Mouse (Mus musculus) hindbrain, embryonic 16.5 days (tissue): Measurements from ENCODE around the gene Atp1b4. TPM values are rescaled to one million over a fixed set of nuclear protein-coding genes. Genes with fewer than 3 reads are reported as not detected.
"Not testable (repeated sequence)": the region's sequence is repeated elsewhere in the genome, so short reads cannot be mapped to it uniquely, and the experiment has no call there.

ENCODE experiments used
- ATAC-seq: fragments of 200-750 bp; cut with Nextera tagmentation; 2 replicates; pipeline ENCODE4 v1.8.0; 2017; ENCODE audit warnings: moderate TSS enrichment, moderate library complexity
- H3K27ac ChIP-seq: fragments of 300-500 bp; sonication (generic); 2 replicates; pipeline ENCODE4 v1.5.1; 2014; ENCODE audit warnings: low read depth, mild to moderate bottlenecking, control low read depth, low read length, moderate library complexity
- H3K27me3 ChIP-seq: fragments of 300-500 bp; sonication (generic); replicated peaks from 2 replicates; pipeline ENCODE4 v1.6.1; 2014; ENCODE audit warnings: low read length; ENCODE audit not compliant: control insufficient read depth, insufficient read depth
- H3K36me3 ChIP-seq: fragments of 300-500 bp; sonication (generic); 2 replicates; pipeline ENCODE4 v1.6.1; 2014; ENCODE audit warnings: mild to moderate bottlenecking, low read length, moderate library complexity, mixed read lengths; ENCODE audit not compliant: control insufficient read depth, insufficient read depth
- H3K4me1 ChIP-seq: fragments of 300-500 bp; sonication (generic); 2 replicates; pipeline ENCODE4 v1.6.1; 2014; ENCODE audit warnings: low read depth, low read length; ENCODE audit not compliant: control insufficient read depth, insufficient read depth
- H3K4me2 ChIP-seq: fragments of 300-500 bp; sonication (generic); 2 replicates; pipeline ENCODE4 v1.6.1; 2014; ENCODE audit warnings: mild to moderate bottlenecking, low read length, control low read depth, moderate library complexity
- H3K4me3 ChIP-seq: fragments of 300-500 bp; sonication (generic); 2 replicates; pipeline ENCODE4 v1.5.1; 2014; ENCODE audit warnings: mild to moderate bottlenecking, low read length, control low read depth, moderate library complexity
- H3K9ac ChIP-seq: fragments of 300-500 bp; sonication (generic); 2 replicates; pipeline ENCODE4 v1.6.1; 2014; ENCODE audit warnings: low read depth, mild to moderate bottlenecking, control low read depth, low read length, moderate library complexity
- H3K9me3 ChIP-seq: fragments of 300-500 bp; sonication (generic); 2 replicates; pipeline ENCODE4 v1.6.1; 2014; ENCODE audit warnings: mild to moderate bottlenecking, low read length, moderate library complexity; ENCODE audit not compliant: control insufficient read depth
- WGBS: fragments of 180-500 bp; shearing (Covaris S2); extraction: QIAGEN DNeasy Blood & Tissue Kit; methylation state at CpG from one replicate; pipeline ENCODE4 v1.1.7; 2014; 5-methylcytosine and 5-hydroxymethylcytosine counted together
- polyA plus RNA-seq: library from polyadenylated mRNA; unstranded; fragments of >200 nt; fragmentation: Nextera tagmentation; extraction: Ambion mirVana; gene quantifications from 2 replicates; pipeline ENCODE4 v1.2.1, GENCODE M21; 2015

The Atp1b4 gene
- polyA plus RNA-seq, 1 experiment from 2014 or later: 0.06 TPM

DNA sequence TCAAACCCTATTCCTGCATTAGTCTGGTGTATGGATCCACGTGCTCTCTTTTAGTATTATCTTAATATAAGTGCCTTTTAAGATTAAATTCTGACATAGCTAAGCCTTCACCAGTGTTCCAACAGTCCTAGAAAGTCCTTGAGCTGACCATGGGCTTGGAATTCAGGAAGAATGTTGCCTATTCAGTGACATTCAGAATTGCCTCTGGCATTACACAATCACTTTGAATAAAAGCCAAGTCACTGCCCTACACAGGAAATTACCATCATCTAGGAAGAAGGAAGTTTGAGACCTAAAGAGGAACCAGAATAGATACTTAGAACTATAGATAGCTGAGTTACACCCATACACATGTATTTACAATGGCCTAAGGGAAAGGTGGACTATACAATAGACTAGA is 48.6 kb downstream of the Atp1b4 start:
- not testable (repeated sequence) for H3K36me3 ChIP-seq, H3K4me3 ChIP-seq, H3K9ac ChIP-seq, H3K9me3 ChIP-seq, H3K4me1 ChIP-seq, ATAC-seq, H3K27me3 ChIP-seq, H3K27ac ChIP-seq, H3K4me2 ChIP-seq
- 48% methylated on average over 1 of the region's 1 CpGs for WGBS

DNA sequence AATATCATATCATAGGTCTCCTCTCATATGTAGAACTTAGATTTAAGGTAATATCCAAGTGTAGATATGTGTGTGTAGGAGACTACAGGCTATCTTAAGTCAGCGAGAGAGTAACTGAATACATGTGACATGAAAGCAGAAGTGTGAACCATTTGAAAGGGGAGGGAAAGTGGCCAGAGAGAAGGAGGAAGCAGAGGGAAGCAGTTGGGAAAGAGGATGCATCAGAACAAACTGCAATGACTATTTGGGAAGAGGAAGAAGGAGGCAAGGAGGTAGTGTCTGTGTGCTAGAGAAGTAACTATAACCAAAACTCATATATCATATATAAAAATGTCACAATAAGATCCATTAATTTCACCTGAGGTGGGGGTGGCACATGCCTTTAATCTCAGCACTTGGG is 57.2 kb downstream of the Atp1b4 start:
- WGBS: 83% methylated on average over 1 of the region's 1 CpGs
- not testable (repeated sequence) for H3K9ac ChIP-seq, ATAC-seq

More for the DNA sequence above, 57.2 kb downstream of the Atp1b4 start:
- not testable (repeated sequence) for H3K27ac ChIP-seq, H3K4me3 ChIP-seq, H3K4me1 ChIP-seq, H3K27me3 ChIP-seq, H3K9me3 ChIP-seq, H3K4me2 ChIP-seq, H3K36me3 ChIP-seq

Other genes starting within 250 kb of the Atp1b4 start
- not detected in 2 replicates for gene Rhox10, start 249.7 kb upstream of the Atp1b4 start, polyA plus RNA-seq
- gene Rhox11, start 231.0 kb upstream of the Atp1b4 start, polyA plus RNA-seq: not detected in 2 replicates
- not detected in 2 replicates for gene Rhox12, start 205.3 kb upstream of the Atp1b4 start, polyA plus RNA-seq
- gene Rhox13, start 195.0 kb upstream of the Atp1b4 start, polyA plus RNA-seq: not detected in 2 replicates
- gene Zbtb33, start 126.4 kb upstream of the Atp1b4 start, polyA plus RNA-seq: 3.4 and 4.3 TPM in 2 replicates
- gene Tmem255a, start 63.7 kb upstream of the Atp1b4 start, polyA plus RNA-seq: 39.9 and 43.4 TPM in 2 replicates
- gene Lamp2, start 140.3 kb downstream of the Atp1b4 start, polyA plus RNA-seq: 63.7 and 77.1 TPM in 2 replicates